Mouse (Mus musculus) liver, postnatal 0 days (tissue): ENCODE measurements around the gene Usp12.

Experiments
- CTCF ChIP-seq: sonication (generic); IDR thresholded peaks from 2 replicates; pipeline ENCODE4 v1.5.1; 2016; ENCODE audit warnings: antibody characterized with exemption, low read depth
- EP300 ChIP-seq: IDR thresholded peaks from 2 replicates; pipeline ENCODE4 v1.6.1; 2016; ENCODE audit warnings: antibody characterized with exemption, low read depth, mild to moderate bottlenecking

GRCm38 (mm10) chr5:146695543-146695942 lies 99.3 kb downstream of the Usp12 start:
- TF ChIP-seq CTCF (no peak), EP300 (no peak)
